Mouse (Mus musculus) midbrain, embryonic 12.5 days (tissue): ENCODE measurements around the gene Med27. TPM values are rescaled to one million over a fixed set of nuclear protein-coding genes. Genes with fewer than 3 reads are reported as not detected.
"Not testable (repeated sequence)": the region's sequence is repeated elsewhere in the genome, so short reads cannot be mapped to it uniquely, and the experiment has no call there.

ENCODE experiments used
- ATAC-seq: fragments of 200-750 bp; cut with Nextera tagmentation; 2 replicates; pipeline ENCODE4 v1.8.0; 2017; ENCODE audit warnings: low read depth, moderate TSS enrichment, moderate library complexity; ENCODE audit not compliant: low FRiP score
- H3K27ac ChIP-seq: fragments of 300-500 bp; sonication (generic); replicated peaks from 2 replicates; pipeline ENCODE4 v1.5.1; 2016; ENCODE audit warnings: mild to moderate bottlenecking
- H3K27me3 ChIP-seq: fragments of 300-500 bp; sonication (generic); 2 replicates; pipeline ENCODE4 v1.6.1; 2016; ENCODE audit warnings: mild to moderate bottlenecking
- H3K36me3 ChIP-seq: fragments of 300-500 bp; sonication (generic); 2 replicates; pipeline ENCODE4 v1.6.1; 2016
- H3K4me1 ChIP-seq: fragments of 300-500 bp; sonication (generic); 2 replicates; pipeline ENCODE4 v1.6.1; 2016
- H3K4me2 ChIP-seq: fragments of 300-500 bp; sonication (generic); replicated peaks from 2 replicates; pipeline ENCODE4 v1.6.1; 2016; ENCODE audit warnings: mild to moderate bottlenecking, moderate library complexity
- H3K4me3 ChIP-seq: fragments of 300-500 bp; sonication (generic); 2 replicates; pipeline ENCODE4 v1.5.1; 2016; ENCODE audit warnings: mild to moderate bottlenecking
- H3K9ac ChIP-seq: fragments of 300-500 bp; sonication (generic); replicated peaks from 2 replicates; pipeline ENCODE4 v1.6.1; 2016; ENCODE audit warnings: mild to moderate bottlenecking, moderate library complexity
- H3K9me3 ChIP-seq: fragments of 300-500 bp; sonication (generic); 2 replicates; pipeline ENCODE4 v1.6.1; 2016; ENCODE audit warnings: mild to moderate bottlenecking
- WGBS: fragments of 180-500 bp; shearing (Covaris S2); methylation state at CpG from one replicate; pipeline ENCODE4 v1.1.7; 2016; 5-methylcytosine and 5-hydroxymethylcytosine counted together
- polyA plus RNA-seq: library from polyadenylated mRNA; unstranded; fragments of >200 nt; fragmentation: Nextera tagmentation; extraction: Ambion mirVana; gene quantifications from 2 replicates; pipeline ENCODE4 v1.2.1, GENCODE M21; 2016

Med27 gene
- polyA plus RNA-seq, 1 experiment from 2014 or later: 72.3 TPM

GRCm38 (mm10) chr2:29514836-29515235 lies 168.2 kb downstream of the Med27 start:
- no peak overlapping the region for H3K9ac ChIP-seq
- H3K4me3 ChIP-seq: no peak overlapping the region
- peaks cover 42% of the 10 kb centered on the region for H3K27me3 ChIP-seq
- no peaks in the 10 kb centered on the region for H3K9me3 ChIP-seq
- WGBS: 69% methylated on average over 6 of the region's 6 CpGs
- ATAC-seq: no peak
- peaks cover 70% of the 10 kb centered on the region for H3K4me1 ChIP-seq
- H3K4me2 ChIP-seq: no peak overlapping the region
- H3K36me3 ChIP-seq: no peaks in the 10 kb centered on the region
- H3K27ac ChIP-seq: no peak overlapping the region

GRCm38 (mm10) chr2:29515831-29516447 lies 169.3 kb downstream of the Med27 start:
- Histone ChIP-seq H3K27me3 (peaks cover 53% of the 10 kb centered on the region), H3K9me3 (no peaks in the 10 kb centered on the region), H3K36me3 (no peaks in the 10 kb centered on the region), H3K4me1 (peaks cover 70% of the 10 kb centered on the region), H3K9ac (no peak overlapping the region), H3K4me2 (no peak overlapping the region), H3K4me3 (no peak overlapping the region), H3K27ac (peak overlapping the region; percentile 80)
- ATAC-seq: no peak
- WGBS: 81% methylated on average over 4 of the region's 4 CpGs

- Histone ChIP-seq H3K27ac (peak overlapping the region; percentile 80), H3K9me3 (no peaks in the 10 kb centered on the region), H3K9ac (no peak overlapping the region), H3K4me1 (peaks cover 70% of the 10 kb centered on the region), H3K36me3 (no peaks in the 10 kb centered on the region), H3K4me2 (peak overlapping the region; percentile 21), H3K27me3 (peaks cover 57% of the 10 kb centered on the region), H3K4me3 (no peak overlapping the region)
- WGBS: 8% methylated on average over 9 of the region's 9 CpGs
- ATAC-seq: peak; percentile 64
Measured at GRCm38 (mm10) chr2:29516621-29517170, 170.1 kb downstream of the Med27 start.

- H3K27me3 ChIP-seq: peaks cover 61% of the 10 kb centered on the region
- H3K9ac ChIP-seq: no peak overlapping the region
- H3K4me2 ChIP-seq: no peak overlapping the region
- H3K9me3 ChIP-seq: no peaks in the 10 kb centered on the region
- no peaks in the 10 kb centered on the region for H3K36me3 ChIP-seq
- peak overlapping the region; percentile 35; the same call in 1 of the 2 replicates for H3K27ac ChIP-seq
- no peak for ATAC-seq
- H3K4me3 ChIP-seq: no peak overlapping the region
- WGBS: 28% methylated on average over 3 of the region's 3 CpGs
- peaks cover 60% of the 10 kb centered on the region for H3K4me1 ChIP-seq
Measured at GRCm38 (mm10) chr2:29519402-29519801, 172.8 kb downstream of the Med27 start.

- H3K36me3 ChIP-seq: no peaks in the 10 kb centered on the region
- H3K9ac ChIP-seq: no peak overlapping the region
- H3K27me3 ChIP-seq: peaks cover 61% of the 10 kb centered on the region
- no peaks in the 10 kb centered on the region for H3K9me3 ChIP-seq
- H3K4me2 ChIP-seq: no peak overlapping the region
- ATAC-seq: no peak
- H3K4me3 ChIP-seq: no peak overlapping the region
- WGBS: 85% methylated on average over 6 of the region's 6 CpGs
- no peak overlapping the region for H3K27ac ChIP-seq
- peaks cover 61% of the 10 kb centered on the region for H3K4me1 ChIP-seq
Measured at GRCm38 (mm10) chr2:29520206-29520605, 173.6 kb downstream of the Med27 start.

- Histone ChIP-seq H3K4me3 (no peak overlapping the region), H3K4me2 (no peak overlapping the region), H3K4me1 (peaks cover 61% of the 10 kb centered on the region), H3K27ac (no peak overlapping the region), H3K36me3 (no peaks in the 10 kb centered on the region), H3K27me3 (peaks cover 69% of the 10 kb centered on the region), H3K9ac (no peak overlapping the region), H3K9me3 (no peaks in the 10 kb centered on the region)
- whole genome bisulfite sequencing: 83% methylated on average over 7 of the region's 7 CpGs
- no peak for ATAC-seq
Measured at GRCm38 (mm10) chr2:29521486-29521885, 174.9 kb downstream of the Med27 start.

GRCm38 (mm10) chr2:29523918-29524811 lies 177.5 kb downstream of the Med27 start:
- H3K9ac ChIP-seq: no peak overlapping the region
- ATAC-seq: no peak

GRCm38 (mm10) chr2:29525273-29525805 lies 178.7 kb downstream of the Med27 start:
- no peaks in the 10 kb centered on the region for H3K9me3 ChIP-seq
- H3K27me3 ChIP-seq: peaks cover 60% of the 10 kb centered on the region
- ATAC-seq: no peak
- WGBS: 54% methylated on average over 4 of the region's 4 CpGs
- H3K4me3 ChIP-seq: no peak overlapping the region
- H3K36me3 ChIP-seq: no peaks in the 10 kb centered on the region
- H3K4me2 ChIP-seq: no peak overlapping the region
- peaks cover 34% of the 10 kb centered on the region for H3K4me1 ChIP-seq
- no peak overlapping the region for H3K9ac ChIP-seq
- H3K27ac ChIP-seq: peak overlapping the region; percentile 58; the same call in 1 of the 2 replicates

More at GRCm38 (mm10) chr2:29523918-29524811, 177.5 kb downstream of the Med27 start:
- H3K27me3 ChIP-seq: peaks cover 68% of the 10 kb centered on the region
- no peaks in the 10 kb centered on the region for H3K36me3 ChIP-seq
- H3K27ac ChIP-seq: peak overlapping the region; percentile 52
- 59% methylated on average over 12 of the region's 12 CpGs for WGBS
- peaks cover 40% of the 10 kb centered on the region for H3K4me1 ChIP-seq
- H3K4me2 ChIP-seq: no peak overlapping the region
- H3K9me3 ChIP-seq: no peaks in the 10 kb centered on the region
- no peak overlapping the region for H3K4me3 ChIP-seq

- H3K27me3 ChIP-seq: peaks cover 51% of the 10 kb centered on the region
- peaks cover 34% of the 10 kb centered on the region for H3K4me1 ChIP-seq
- WGBS: 69% methylated on average over 14 of the region's 14 CpGs
Measured at GRCm38 (mm10) chr2:29526266-29526665, 179.6 kb downstream of the Med27 start.

GRCm38 (mm10) chr2:29527480-29527879 lies 180.9 kb downstream of the Med27 start:
- not testable (repeated sequence) for H3K4me2 ChIP-seq, H3K9ac ChIP-seq, H3K4me3 ChIP-seq, ATAC-seq, H3K36me3 ChIP-seq, H3K27ac ChIP-seq, H3K9me3 ChIP-seq
- Histone ChIP-seq H3K27me3 (peaks cover 41% of the 10 kb centered on the region), H3K4me1 (peaks cover 34% of the 10 kb centered on the region)
- WGBS: 85% methylated on average over 8 of the region's 9 CpGs

More at GRCm38 (mm10) chr2:29526266-29526665, 179.6 kb downstream of the Med27 start:
- H3K9ac ChIP-seq: no peak overlapping the region
- peak overlapping the region; percentile 58; the same call in 1 of the 2 replicates for H3K27ac ChIP-seq
- H3K9me3 ChIP-seq: no peaks in the 10 kb centered on the region
- H3K36me3 ChIP-seq: no peaks in the 10 kb centered on the region
- H3K4me2 ChIP-seq: no peak overlapping the region
- no peak for ATAC-seq
- no peak overlapping the region for H3K4me3 ChIP-seq

- no peak for ATAC-seq
- Histone ChIP-seq H3K4me3 (no peak overlapping the region), H3K4me1 (peaks cover 30% of the 10 kb centered on the region), H3K36me3 (no peaks in the 10 kb centered on the region), H3K9me3 (no peaks in the 10 kb centered on the region), H3K4me2 (no peak overlapping the region), H3K27me3 (peaks cover 35% of the 10 kb centered on the region), H3K9ac (no peak overlapping the region), H3K27ac (no peak overlapping the region)
- WGBS: 87% methylated on average over 5 of the region's 5 CpGs
Measured at GRCm38 (mm10) chr2:29528811-29529210, 182.2 kb downstream of the Med27 start.

GRCm38 (mm10) chr2:29529788-29530187 lies 183.2 kb downstream of the Med27 start:
- H3K27me3 ChIP-seq: peaks cover 35% of the 10 kb centered on the region
- H3K9ac ChIP-seq, H3K9me3 ChIP-seq, H3K27ac ChIP-seq, H3K4me2 ChIP-seq, ATAC-seq, H3K36me3 ChIP-seq, H3K4me3 ChIP-seq: not testable (repeated sequence)
- WGBS: 90% methylated on average over 2 of the region's 2 CpGs
- peaks cover 20% of the 10 kb centered on the region for H3K4me1 ChIP-seq
